Mouse (Mus musculus) neural tube, embryonic 15.5 days (tissue): ENCODE results near the gene Pum1. TPM values are rescaled to one million over a fixed set of nuclear protein-coding genes. Genes with fewer than 3 reads are reported as not detected.
"Not testable (repeated sequence)": the region's sequence is repeated elsewhere in the genome, so short reads cannot be mapped to it uniquely, and the experiment has no call there.

ENCODE experiments used
- ATAC-seq: fragments of 200-750 bp; cut with Nextera tagmentation; 2 replicates; pipeline ENCODE4 v1.8.0; 2017; ENCODE audit warnings: mild to moderate bottlenecking, moderate TSS enrichment, moderate library complexity; ENCODE audit not compliant: low FRiP score
- H3K27ac ChIP-seq: fragments of 300-500 bp; sonication (generic); replicated peaks from 2 replicates; pipeline ENCODE4 v1.5.1; 2015; ENCODE audit warnings: mild to moderate bottlenecking, inconsistent platforms
- H3K27me3 ChIP-seq: fragments of 300-500 bp; sonication (generic); replicated peaks from 2 replicates; pipeline ENCODE4 v1.6.1; 2015; ENCODE audit warnings: inconsistent platforms
- H3K36me3 ChIP-seq: fragments of 300-500 bp; sonication (generic); 2 replicates; pipeline ENCODE4 v1.6.1; 2015; ENCODE audit warnings: inconsistent platforms
- H3K4me1 ChIP-seq: fragments of 300-500 bp; sonication (generic); 2 replicates; pipeline ENCODE4 v1.6.1; 2015; ENCODE audit warnings: inconsistent platforms
- H3K4me2 ChIP-seq: fragments of 300-500 bp; sonication (generic); 2 replicates; pipeline ENCODE4 v1.6.1; 2015; ENCODE audit warnings: inconsistent platforms, mild to moderate bottlenecking, moderate library complexity
- H3K4me3 ChIP-seq: fragments of 300-500 bp; sonication (generic); replicated peaks from 2 replicates; pipeline ENCODE4 v1.5.1; 2015; ENCODE audit warnings: mild to moderate bottlenecking, inconsistent platforms
- H3K9ac ChIP-seq: fragments of 300-500 bp; sonication (generic); replicated peaks from 2 replicates; pipeline ENCODE4 v1.6.1; 2015; ENCODE audit warnings: mild to moderate bottlenecking, inconsistent platforms
- H3K9me3 ChIP-seq: fragments of 300-500 bp; sonication (generic); replicated peaks from 2 replicates; pipeline ENCODE4 v1.6.1; 2016; ENCODE audit warnings: inconsistent platforms
- WGBS: fragments of 180-500 bp; shearing (Covaris S2); methylation state at CpG from one replicate; pipeline ENCODE4 v1.1.7; 2015; ENCODE audit warnings: mixed read lengths; 5-methylcytosine and 5-hydroxymethylcytosine counted together
- polyA plus RNA-seq: library from polyadenylated mRNA; unstranded; fragments of >200 nt; fragmentation: Nextera tagmentation; extraction: Ambion mirVana; gene quantifications from 2 replicates; pipeline ENCODE4 v1.2.1, GENCODE M21; 2015

The Pum1 gene
- polyA plus RNA-seq, 1 experiment from 2014 or later = 75.8 TPM

DNA sequence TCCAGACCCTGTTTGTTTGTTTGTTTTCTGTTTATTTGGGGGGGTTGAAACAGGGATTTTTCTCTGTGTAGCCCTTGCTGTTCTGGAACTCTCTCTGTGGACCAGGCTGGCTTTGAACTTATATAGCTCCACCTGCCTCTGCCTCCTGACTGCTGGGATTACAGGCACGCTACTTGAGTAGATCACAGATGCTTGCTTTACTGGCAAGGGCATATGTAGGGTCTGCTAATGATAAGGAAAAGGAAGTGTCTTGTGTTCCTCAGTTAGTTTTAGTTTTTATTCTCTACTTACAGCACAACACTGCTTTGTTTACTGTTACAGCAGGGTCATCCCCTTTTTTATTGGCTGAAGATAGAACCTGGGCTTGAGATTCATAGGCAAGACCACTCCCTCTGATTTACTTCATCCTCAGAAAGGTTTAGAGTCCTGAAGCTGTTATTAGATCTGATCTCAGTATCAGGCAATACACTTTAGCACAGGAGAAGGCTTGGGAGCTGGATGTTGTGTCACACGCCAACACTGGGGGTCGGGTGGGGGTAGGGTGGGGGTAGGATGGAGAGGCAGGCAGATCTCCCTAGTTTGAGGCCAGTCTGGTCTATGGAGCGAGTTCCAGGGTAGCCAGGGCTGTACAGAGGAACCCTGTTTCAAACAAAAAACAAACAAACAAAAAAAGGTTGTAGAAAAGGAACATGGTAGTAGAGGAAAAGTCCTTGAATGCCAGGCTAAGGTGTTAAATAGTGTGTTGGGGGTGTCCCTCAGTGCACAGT is 8.1 kb downstream of the Pum1 start:
- Histone ChIP-seq H3K27ac (no peak overlapping the region), H3K27me3 (no peaks in the 10 kb centered on the region), H3K36me3 (peaks cover 37% of the 10 kb centered on the region), H3K4me2 (no peak overlapping the region), H3K4me1 (peaks cover 44% of the 10 kb centered on the region), H3K4me3 (no peak overlapping the region), H3K9me3 (no peaks in the 10 kb centered on the region), H3K9ac (no peak overlapping the region)
- 94% methylated on average over 4 of the region's 4 CpGs for WGBS
- ATAC-seq = no peak

DNA sequence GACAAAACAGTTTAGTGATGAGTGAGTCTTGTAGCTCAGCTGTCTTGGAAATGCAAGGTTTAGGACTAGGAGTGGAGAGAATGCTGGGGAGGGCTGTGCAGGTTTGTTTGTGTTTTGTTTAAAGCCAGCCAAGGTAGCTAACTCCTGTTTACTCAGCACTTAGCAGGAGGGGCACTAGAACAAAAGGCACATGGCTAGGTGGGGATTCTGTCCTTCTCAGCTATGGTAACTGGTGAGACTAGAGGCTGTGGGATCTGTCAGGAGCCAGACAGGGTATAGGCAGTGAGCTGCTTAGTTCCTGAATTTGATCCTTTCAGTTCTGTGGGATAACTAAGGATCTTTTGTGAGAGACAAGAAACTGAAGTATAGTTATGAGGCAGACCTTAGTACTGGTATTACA is 9.0 kb downstream of the Pum1 start:
- no peak for ATAC-seq
- Histone ChIP-seq H3K36me3 (peaks cover 37% of the 10 kb centered on the region), H3K9me3 (no peaks in the 10 kb centered on the region), H3K4me3 (no peak overlapping the region), H3K4me1 (peaks cover 40% of the 10 kb centered on the region), H3K4me2 (no peak overlapping the region), H3K27ac (no peak overlapping the region), H3K9ac (no peak overlapping the region), H3K27me3 (no peaks in the 10 kb centered on the region)

DNA sequence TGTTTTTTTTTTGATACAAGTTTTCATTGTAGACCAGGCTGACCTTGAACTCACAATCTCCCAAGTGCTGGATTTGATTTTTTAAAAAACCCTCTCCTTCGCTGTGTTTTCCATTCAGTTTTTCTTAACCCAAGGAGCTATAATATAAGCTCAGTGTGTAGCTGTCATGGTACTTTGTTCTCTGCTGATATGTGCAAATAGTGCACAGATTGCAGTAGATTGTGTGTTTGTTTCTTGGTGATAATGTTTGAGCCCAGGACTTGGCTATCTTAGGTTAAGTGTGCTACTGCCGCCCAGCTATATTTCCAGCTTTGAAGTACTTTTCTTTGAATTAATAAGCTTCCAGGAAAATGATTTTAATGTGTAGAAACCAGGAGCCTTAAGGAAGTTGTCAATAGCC is 13.6 kb downstream of the Pum1 start:
- no peak for ATAC-seq
- Histone ChIP-seq H3K4me3 (no peak overlapping the region), H3K27me3 (no peaks in the 10 kb centered on the region), H3K36me3 (peaks cover 29% of the 10 kb centered on the region), H3K4me1 (peaks cover 4% of the 10 kb centered on the region; the same call in 1 of the 2 replicates), H3K9me3 (no peaks in the 10 kb centered on the region), H3K4me2 (no peak overlapping the region), H3K27ac (no peak overlapping the region), H3K9ac (no peak overlapping the region)
- WGBS = 97% methylated on average over 2 of the region's 2 CpGs

DNA sequence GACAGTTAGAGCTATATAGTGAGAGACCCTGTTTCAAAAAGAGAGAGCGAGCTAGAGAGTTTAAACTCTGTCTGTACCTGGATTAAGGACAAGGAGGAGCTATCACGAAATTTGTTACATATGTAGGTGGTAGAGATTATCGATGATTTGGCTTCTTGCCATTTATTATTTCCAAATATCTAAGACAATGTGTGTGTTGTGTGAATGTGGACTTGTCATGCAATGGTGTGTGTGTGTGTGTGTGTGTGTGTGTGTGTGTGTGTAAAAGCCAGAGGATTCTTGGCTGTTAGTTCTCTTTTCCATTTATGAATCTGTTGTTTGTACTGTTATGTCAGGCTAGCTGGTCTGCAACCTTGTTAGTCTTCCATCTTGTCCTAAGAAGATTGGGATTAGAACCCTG is 15.0 kb downstream of the Pum1 start:
- peaks cover 17% of the 10 kb centered on the region for H3K36me3 ChIP-seq
- H3K9me3 ChIP-seq = no peaks in the 10 kb centered on the region
- no peak overlapping the region for H3K4me3 ChIP-seq
- 0 out of 2 replicates have a peak, but pooled peaks cover 3% of the 10 kb centered on the region for H3K4me1 ChIP-seq
- over 99% methylated on average over 3 of the region's 3 CpGs for WGBS
- ATAC-seq = no peak
- H3K27ac ChIP-seq = no peak overlapping the region
- no peak overlapping the region for H3K9ac ChIP-seq
- H3K27me3 ChIP-seq = no peaks in the 10 kb centered on the region
- H3K4me2 ChIP-seq = no peak overlapping the region

DNA sequence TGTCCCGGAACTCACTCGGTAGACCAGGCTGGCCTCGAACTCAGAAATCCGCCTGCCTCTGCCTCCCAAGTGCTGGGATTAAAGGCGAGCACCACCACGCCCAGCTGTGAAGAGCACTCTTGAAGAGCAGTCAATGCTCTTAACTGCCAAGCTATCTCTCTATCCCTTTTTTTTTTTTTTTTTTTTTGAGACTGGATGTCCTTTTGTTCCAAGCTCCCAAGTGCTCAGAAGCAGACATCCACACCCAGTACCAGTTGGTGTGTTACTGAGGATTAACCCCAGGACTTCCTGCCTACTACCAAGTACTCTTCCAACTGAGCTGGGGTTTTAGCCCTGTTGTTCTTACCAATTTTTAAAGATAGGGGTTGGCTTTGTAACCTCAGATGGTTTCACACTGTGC is 17.6 kb downstream of the Pum1 start:
- H3K27ac ChIP-seq = no peak overlapping the region
- 98% methylated on average over 6 of the region's 6 CpGs for WGBS
- peaks cover 9% of the 10 kb centered on the region for H3K36me3 ChIP-seq
- no peak overlapping the region for H3K4me2 ChIP-seq
- H3K27me3 ChIP-seq = no peaks in the 10 kb centered on the region
- no peaks in the 10 kb centered on the region for H3K9me3 ChIP-seq
- no peak for ATAC-seq
- H3K4me3 ChIP-seq = no peak overlapping the region
- no peak overlapping the region for H3K9ac ChIP-seq
- 0 out of 2 replicates have a peak, but pooled peaks cover 3% of the 10 kb centered on the region for H3K4me1 ChIP-seq

DNA sequence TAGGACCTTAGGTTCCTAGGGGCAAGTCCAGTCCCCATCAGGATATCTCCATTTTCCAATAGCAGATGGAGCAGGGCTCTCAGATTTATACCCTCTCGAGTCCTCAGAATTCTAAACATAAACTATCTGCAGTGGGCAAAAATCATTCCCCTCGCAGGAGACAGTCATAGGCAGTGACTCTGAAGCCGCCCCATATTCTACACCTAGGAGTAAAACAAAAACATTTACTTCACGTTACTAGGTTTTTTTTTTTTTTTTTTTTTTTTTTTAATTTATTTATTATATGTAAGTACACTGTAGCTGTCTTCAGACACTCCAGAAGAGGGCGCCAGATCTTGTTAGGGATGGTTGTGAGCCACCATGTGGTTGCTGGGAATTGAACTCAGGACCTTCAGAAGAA is 19.9 kb downstream of the Pum1 start:
- H3K4me1 ChIP-seq, ATAC-seq, H3K9me3 ChIP-seq, H3K27ac ChIP-seq, H3K4me3 ChIP-seq, H3K27me3 ChIP-seq, H3K4me2 ChIP-seq, H3K9ac ChIP-seq: not testable (repeated sequence)
- WGBS = 91% methylated on average over 5 of the region's 5 CpGs
- peaks cover 11% of the 10 kb centered on the region for H3K36me3 ChIP-seq

DNA sequence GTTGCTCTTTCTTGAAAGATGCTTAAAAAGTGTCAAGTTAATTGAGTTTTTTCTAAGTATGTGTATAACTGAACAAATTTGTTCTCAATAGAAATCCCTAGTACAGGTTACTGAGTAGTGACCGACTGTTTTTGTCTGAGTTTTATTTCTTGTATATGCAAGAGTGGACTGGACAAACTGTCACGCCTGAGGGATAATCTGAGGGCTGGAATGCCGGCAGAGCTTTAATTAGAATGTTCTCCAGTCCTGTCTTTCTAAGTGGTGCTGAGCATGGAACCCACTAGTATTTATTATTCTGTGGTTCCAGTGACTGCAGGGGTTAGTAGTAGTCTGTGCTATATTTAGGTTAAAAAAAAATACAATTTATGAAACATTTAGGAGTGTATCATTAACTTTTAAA is 30.8 kb downstream of the Pum1 start:
- Histone ChIP-seq H3K9me3 (no peaks in the 10 kb centered on the region), H3K4me2 (no peak overlapping the region), H3K9ac (no peak overlapping the region), H3K27me3 (no peaks in the 10 kb centered on the region), H3K36me3 (0 out of 2 replicates have a peak, but pooled peaks cover 11% of the 10 kb centered on the region), H3K4me3 (no peak overlapping the region), H3K27ac (no peak overlapping the region), H3K4me1 (0 out of 2 replicates have a peak, but pooled peaks cover 4% of the 10 kb centered on the region)
- no peak for ATAC-seq
- 79% methylated on average over 3 of the region's 3 CpGs for WGBS

DNA sequence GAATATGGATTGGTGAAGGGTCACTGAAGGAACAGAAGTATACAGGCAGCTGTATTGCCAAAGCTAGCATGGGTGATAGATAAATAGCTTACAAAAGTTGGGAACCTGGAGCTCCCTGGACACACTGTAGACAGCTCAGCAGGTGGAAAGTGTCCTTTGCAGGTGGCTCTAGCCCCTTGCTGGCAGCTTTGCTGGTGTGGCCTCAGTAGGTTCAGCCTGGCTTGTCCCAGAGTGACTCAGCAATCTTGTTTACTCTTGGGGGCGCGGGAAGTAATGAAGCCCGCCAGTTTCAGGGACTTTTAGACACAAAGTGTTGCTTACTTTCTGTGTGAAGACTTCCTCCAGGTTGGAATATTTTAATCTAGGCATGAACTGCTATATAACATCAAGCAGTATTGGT is 31.9 kb downstream of the Pum1 start:
- H3K36me3 ChIP-seq = 0 out of 2 replicates have a peak, but pooled peaks cover 11% of the 10 kb centered on the region
- WGBS = 98% methylated on average over 3 of the region's 3 CpGs
- peaks cover 7% of the 10 kb centered on the region; the same call in 1 of the 2 replicates for H3K4me1 ChIP-seq
- H3K4me3 ChIP-seq = no peak overlapping the region
- ATAC-seq = no peak
- no peaks in the 10 kb centered on the region for H3K27me3 ChIP-seq
- H3K9ac ChIP-seq = no peak overlapping the region
- H3K4me2 ChIP-seq = no peak overlapping the region
- H3K27ac ChIP-seq = no peak overlapping the region
- H3K9me3 ChIP-seq = no peaks in the 10 kb centered on the region

DNA sequence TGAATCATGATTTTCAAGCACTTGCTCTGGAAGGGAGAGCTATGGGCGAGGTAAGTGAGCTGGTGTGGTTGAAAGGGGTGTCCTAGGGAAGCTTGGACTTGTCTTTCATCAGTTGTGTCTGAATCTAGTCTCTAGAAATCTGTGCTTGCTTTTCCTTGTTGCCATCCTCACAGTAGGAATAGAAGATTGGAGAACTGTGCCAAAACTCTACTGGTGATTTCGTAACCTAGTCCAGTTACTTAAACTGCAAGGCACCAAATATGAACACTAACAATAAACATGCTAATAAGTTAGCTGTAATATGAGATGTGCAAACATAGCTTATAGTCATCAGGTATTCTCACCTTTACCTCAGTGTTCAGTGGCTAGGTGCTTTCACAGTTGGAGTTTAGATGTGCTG is 37.9 kb downstream of the Pum1 start:
- 90% methylated on average over 2 of the region's 2 CpGs for WGBS
- H3K4me2 ChIP-seq = no peak overlapping the region
- H3K4me3 ChIP-seq = no peak overlapping the region
- peaks cover 7% of the 10 kb centered on the region; the same call in 1 of the 2 replicates for H3K4me1 ChIP-seq
- H3K36me3 ChIP-seq = peaks cover 18% of the 10 kb centered on the region; the same call in 1 of the 2 replicates
- H3K9ac ChIP-seq = no peak overlapping the region
- ATAC-seq = no peak
- no peak overlapping the region for H3K27ac ChIP-seq
- no peaks in the 10 kb centered on the region for H3K9me3 ChIP-seq
- no peaks in the 10 kb centered on the region for H3K27me3 ChIP-seq

DNA sequence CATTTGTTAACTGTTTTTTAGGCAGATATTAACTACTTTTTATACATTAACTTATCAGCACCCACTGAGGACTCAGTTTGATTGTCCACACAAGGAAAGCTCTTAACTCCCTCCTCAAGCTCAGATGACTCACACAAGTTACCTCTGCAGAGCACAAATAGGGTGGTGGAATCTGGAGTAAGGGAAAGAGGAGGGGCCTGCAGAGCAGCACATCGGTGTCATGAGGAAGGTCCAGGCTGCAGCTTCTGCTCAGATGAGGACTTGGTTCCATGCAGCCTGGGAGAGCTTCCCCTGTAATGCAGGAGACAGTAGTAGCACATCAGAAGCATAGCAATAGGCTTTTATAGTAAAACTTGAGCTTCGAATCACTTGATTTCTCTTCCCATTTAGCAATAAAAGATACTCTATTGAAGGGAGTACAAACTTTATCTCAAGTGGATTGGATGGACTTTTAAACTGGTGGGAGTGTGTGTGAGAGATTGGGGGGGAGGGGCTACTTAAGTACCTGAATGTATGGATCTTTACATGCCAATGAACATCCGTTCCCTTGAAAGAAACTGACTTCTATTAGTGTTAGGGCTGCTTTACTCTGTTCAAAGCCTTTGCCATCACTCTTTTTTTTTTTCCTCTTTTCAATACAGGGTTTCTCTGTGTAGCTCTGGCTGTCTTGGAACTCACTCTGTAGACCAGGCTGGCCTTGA is 39.9 kb downstream of the Pum1 start:
- Histone ChIP-seq H3K4me1 (peaks cover 7% of the 10 kb centered on the region; the same call in 1 of the 2 replicates), H3K27me3 (no peaks in the 10 kb centered on the region), H3K36me3 (peaks cover 18% of the 10 kb centered on the region; the same call in 1 of the 2 replicates), H3K4me2 (no peak overlapping the region), H3K27ac (no peak overlapping the region), H3K9me3 (no peaks in the 10 kb centered on the region), H3K9ac (no peak overlapping the region), H3K4me3 (no peak overlapping the region)
- ATAC-seq = no peak
- WGBS = 92% methylated on average over 3 of the region's 3 CpGs

DNA sequence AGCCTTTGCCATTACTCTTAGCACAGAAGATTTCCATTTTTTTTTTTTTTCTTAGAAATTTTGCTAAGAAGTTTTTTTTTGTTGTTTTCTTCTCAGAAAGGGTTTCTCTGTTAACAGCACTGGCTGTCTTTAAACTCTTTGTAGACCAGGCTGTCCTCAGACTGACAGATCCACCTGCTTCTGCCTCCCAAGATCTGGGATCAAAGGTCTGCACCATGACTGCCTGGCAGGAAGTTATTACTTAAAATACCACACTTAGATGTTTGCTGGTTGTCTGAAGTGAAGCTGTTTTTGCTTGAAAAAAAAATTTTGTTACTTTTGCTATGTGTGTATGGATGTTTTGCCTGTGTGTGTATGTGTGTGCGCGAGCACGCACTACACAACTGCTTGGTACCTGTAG is 40.5 kb downstream of the Pum1 start:
- peaks cover 18% of the 10 kb centered on the region; the same call in 1 of the 2 replicates for H3K36me3 ChIP-seq
- H3K9ac ChIP-seq = no peak overlapping the region
- H3K27me3 ChIP-seq = no peaks in the 10 kb centered on the region
- H3K4me2 ChIP-seq = no peak overlapping the region
- H3K27ac ChIP-seq = no peak overlapping the region
- no peak for ATAC-seq
- peaks cover 12% of the 10 kb centered on the region; the same call in 1 of the 2 replicates for H3K4me1 ChIP-seq
- no peak overlapping the region for H3K4me3 ChIP-seq
- H3K9me3 ChIP-seq = no peaks in the 10 kb centered on the region
- WGBS = 97% methylated on average over 3 of the region's 3 CpGs

DNA sequence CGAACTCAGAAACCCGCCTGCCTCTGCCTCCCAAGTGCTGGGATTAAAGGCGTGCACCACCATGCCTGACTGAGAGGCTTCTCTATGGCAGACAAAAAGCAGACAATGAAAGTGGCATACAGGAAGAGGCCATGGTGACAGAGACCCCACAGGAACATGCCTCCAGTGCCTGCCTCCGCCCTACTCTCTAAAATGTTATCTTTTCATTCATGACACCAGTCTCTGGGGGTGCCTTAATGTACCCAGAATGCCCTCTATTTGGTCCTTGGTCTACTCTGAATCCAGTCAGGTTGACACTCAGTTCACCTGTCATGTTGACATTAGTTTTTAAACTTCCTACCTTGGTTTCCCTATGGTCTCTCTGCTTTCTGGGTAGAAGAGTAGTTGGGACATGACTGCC is 41.5 kb downstream of the Pum1 start:
- Histone ChIP-seq H3K27me3 (no peaks in the 10 kb centered on the region), H3K36me3 (peaks cover 21% of the 10 kb centered on the region; the same call in 1 of the 2 replicates), H3K27ac (no peak overlapping the region), H3K9me3 (no peaks in the 10 kb centered on the region), H3K4me2 (no peak overlapping the region), H3K4me3 (no peak overlapping the region), H3K4me1 (peaks cover 17% of the 10 kb centered on the region; the same call in 1 of the 2 replicates), H3K9ac (no peak overlapping the region)
- ATAC-seq = no peak
- WGBS = 97% methylated on average over 4 of the region's 4 CpGs
